Comparison of ENCODE assay signal across 8 mouse cellular contexts in genomic region chr5:63812509-63812865, GRCm38 (mm10). TPM values are rescaled to one million over a fixed set of nuclear protein-coding genes. Genes with fewer than 3 reads are reported as not detected.
DNase-seq lines count a peak whose midpoint lies in the region; ATAC-seq and TF ChIP-seq lines count a peak whose summit lies in the region.

No protein-coding gene starts in this region.

- no peaks in the 10 kb centered on the region for H3K9me3 ChIP-seq in intestine, embryonic 16.5 days (ENCODE audit: control insufficient read depth, low read length)
- no peaks in the 10 kb centered on the region for H3K9me3 ChIP-seq in neural tube, embryonic 12.5 days

- peak overlapping the region; percentile 84 for H3K4me2 ChIP-seq in intestine, embryonic 16.5 days (ENCODE audit: low read depth, low read length)
- peak overlapping the region; percentile 94 for H3K4me2 ChIP-seq in neural tube, embryonic 12.5 days (replicated peaks)

- H3K4me3 ChIP-seq in layer of hippocampus, adult 2 months: peak overlapping the region; percentile 70
- peak overlapping the region; percentile 33 for H3K4me3 ChIP-seq in embryonic fibroblast, embryonic 13.5 days (ENCODE audit: insufficient read depth, low read length)
- peak overlapping the region; percentile 58 for H3K4me3 ChIP-seq in intestine, embryonic 16.5 days (ENCODE audit: low read length)
- peak overlapping the region; percentile 45 for H3K4me3 ChIP-seq in neural tube, embryonic 12.5 days

- H3K4me1 ChIP-seq in embryonic fibroblast, embryonic 13.5 days (ENCODE audit: control insufficient read depth, insufficient read depth, low read length): no peaks in the 10 kb centered on the region
- H3K4me1 ChIP-seq in intestine, embryonic 16.5 days (ENCODE audit: control insufficient read depth, insufficient read depth, low read length): 0 out of 2 replicates have a peak, but pooled peaks cover 3% of the 10 kb centered on the region
- H3K4me1 ChIP-seq in neural tube, embryonic 12.5 days: 0 out of 2 replicates have a peak, but pooled peaks cover 2% of the 10 kb centered on the region

- peak overlapping the region; percentile 79 for H3K9ac ChIP-seq in intestine, embryonic 16.5 days (ENCODE audit: low read depth, low read length)
- H3K9ac ChIP-seq in neural tube, embryonic 12.5 days: peak overlapping the region; percentile 48; the same call in 1 of the 2 replicates

- H3K36me3 ChIP-seq in intestine, embryonic 16.5 days (ENCODE audit: control insufficient read depth, insufficient read depth, low read length): no peaks in the 10 kb centered on the region
- no peaks in the 10 kb centered on the region for H3K36me3 ChIP-seq in neural tube, embryonic 12.5 days

- no peak for DNase-seq in layer of hippocampus, adult 2 months (ENCODE audit: low spot score in 2 of 2)
- DNase-seq in layer of hippocampus, adult 9-10 months (ENCODE audit: low spot score): no peak
- DNase-seq in c-Kit-positive CD71-positive TER-119-positive erythroid progenitor cells, embryonic 14.5 days (ENCODE audit: low spot score): no peak
- DNase-seq in frontal cortex, postnatal 25 days (ENCODE audit: low spot score in 2 of 2): no peak
- DNase-seq in adrenal gland, postnatal 10 days: no peak

- TF ChIP-seq CTCF in layer of hippocampus, adult 2 months (conservative IDR thresholded peaks at IDR 0.05): no peak
- TF ChIP-seq CTCF in embryonic fibroblast, embryonic 13.5 days (IDR thresholded peaks at IDR 0.05; ENCODE audit: borderline replicate concordance, insufficient read depth, low read length): no peak

- ATAC-seq in intestine, embryonic 16.5 days: no peak
- ATAC-seq in neural tube, embryonic 12.5 days (ENCODE audit: low FRiP score, low read depth): no peak

- peak overlapping the region; percentile 33; the same call in 1 of the 2 replicates for H3K27ac ChIP-seq in layer of hippocampus, adult 2 months
- H3K27ac ChIP-seq in embryonic fibroblast, embryonic 13.5 days (ENCODE audit: insufficient read depth, low read length): no peak overlapping the region
- peak overlapping the region; percentile 47; the same call in 1 of the 2 replicates for H3K27ac ChIP-seq in intestine, embryonic 16.5 days (ENCODE audit: low read length)
- H3K27ac ChIP-seq in neural tube, embryonic 12.5 days: no peak overlapping the region

- under 1% methylated on average over 26 of the region's 26 CpGs for WGBS in intestine, embryonic 16.5 days
- 2% methylated on average over 26 of the region's 26 CpGs for WGBS in neural tube, embryonic 12.5 days

- H3K27me3 ChIP-seq in intestine, embryonic 16.5 days (replicated peaks; ENCODE audit: control insufficient read depth, insufficient read depth, low read length): no peaks in the 10 kb centered on the region
- H3K27me3 ChIP-seq in neural tube, embryonic 12.5 days (replicated peaks): peaks cover 10% of the 10 kb centered on the region; the same call in 1 of the 2 replicates

- no peak for TF ChIP-seq POLR2A in embryonic fibroblast, embryonic 13.5 days (IDR thresholded peaks at IDR 0.05; ENCODE audit: low read depth, low read length)

RNA-seq across cellular contexts. Expression of gene 0610040J01Rik, which starts 0.3 kb away (rescaled TPM):
- total RNA-seq in layer of hippocampus, adult 2 months (2021): 1 to 10 TPM; 2.9 to 4.0 TPM
- polyA plus RNA-seq in embryonic fibroblast, embryonic 13.5 days (2011; ENCODE audit: insufficient read length, low read depth, missing spikeins): not detected in 2 replicates
- 48.4 and 51.9 TPM in 2 replicates for polyA plus RNA-seq in intestine, embryonic 16.5 days (2015; fragmentation: Nextera tagmentation; extraction: Ambion mirVana)
- 4.2 and 5.0 TPM in 2 replicates for polyA plus RNA-seq in neural tube, embryonic 12.5 days (2016; fragmentation: Nextera tagmentation; extraction: Ambion mirVana)
- 1 to 10 TPM; 3.6 to 5.9 TPM for total RNA-seq in adrenal gland, postnatal 10 days (2021)

Comparison
In these comparisons a context has a peak if more than half of its experiments do, and no peak if none do; other contexts are left out.
1. H3K27ac ChIP-seq: peak in layer of hippocampus, adult 2 months (single experiment) and intestine, embryonic 16.5 days (single experiment); none in embryonic fibroblast, embryonic 13.5 days (single experiment) and neural tube, embryonic 12.5 days (single experiment).
2. Peak in every context shown above with its lines, with median percentiles within 50 percentile points of each other: H3K4me3 ChIP-seq.